Mouse (Mus musculus) small intestine, adult 2 months (tissue): Measurements from ENCODE around the gene Aldh3a2. TPM values are rescaled to one million over a fixed set of nuclear protein-coding genes. Genes with fewer than 3 reads are reported as not detected.
"Not testable (repeated sequence)": the region's sequence is repeated elsewhere in the genome, so short reads cannot be mapped to it uniquely, and the experiment has no call there.

Experiments used
- H3K27ac ChIP-seq: fragments of 200-500 bp; 2 replicates; pipeline ENCODE4 v1.5.1; 2012; ENCODE audit warnings: low read depth, low read length, control low read depth, inconsistent platforms; ENCODE audit not compliant: insufficient read depth
- H3K27me3 ChIP-seq: fragments of 200-500 bp; 2 replicates; pipeline ENCODE4 v1.6.1; 2012; ENCODE audit warnings: mild to moderate bottlenecking, moderate library complexity, low read length, inconsistent platforms; ENCODE audit not compliant: control insufficient read depth, insufficient read depth
- H3K36me3 ChIP-seq: fragments of 200-500 bp; 2 replicates; pipeline ENCODE4 v1.6.1; 2012; ENCODE audit warnings: mild to moderate bottlenecking, low read length, control low read depth, inconsistent platforms; ENCODE audit not compliant: control insufficient read depth, insufficient read depth
- H3K4me1 ChIP-seq: fragments of 200-500 bp; 2 replicates; pipeline ENCODE4 v1.6.1; 2012; ENCODE audit warnings: low read length, inconsistent platforms, mixed read lengths; ENCODE audit not compliant: control insufficient read depth, insufficient read depth, insufficient read length
- H3K4me3 ChIP-seq: fragments of 200-500 bp; 2 replicates; pipeline ENCODE4 v1.5.1; 2012; ENCODE audit warnings: low read depth, mild to moderate bottlenecking, control low read depth, inconsistent platforms, low read length, moderate library complexity
- CTCF ChIP-seq: fragments of 200-500 bp; IDR thresholded peaks from 2 replicates; pipeline ENCODE4 v1.5.1; 2012; ENCODE audit warnings: low read depth, mild to moderate bottlenecking, control low read depth, inconsistent platforms, low read length, moderate library complexity, mixed read lengths; ENCODE audit not compliant: insufficient replicate concordance, insufficient read length; ENCODE audit errors: extremely low read depth
- POLR2A ChIP-seq: fragments of 200-500 bp; IDR thresholded peaks from 2 replicates; pipeline ENCODE4 v1.6.1; 2012; ENCODE audit warnings: low read depth, mild to moderate bottlenecking, control low read depth, inconsistent platforms, low read length, moderate library complexity
- WGBS: fragments of 180-500 bp; shearing (Covaris S2); methylation state at CpG from one replicate; pipeline ENCODE4 v1.1.7; 2018; 5-methylcytosine and 5-hydroxymethylcytosine counted together
- polyA plus RNA-seq: library from polyadenylated mRNA; depleted of rRNA; stranded (reverse); fragments of >200 nt; gene quantifications from 2 replicates; pipeline ENCODE4 v1.2.3, GENCODE M21; 2012

The Aldh3a2 gene
- polyA plus RNA-seq, 1 experiment = 166 TPM

DNA sequence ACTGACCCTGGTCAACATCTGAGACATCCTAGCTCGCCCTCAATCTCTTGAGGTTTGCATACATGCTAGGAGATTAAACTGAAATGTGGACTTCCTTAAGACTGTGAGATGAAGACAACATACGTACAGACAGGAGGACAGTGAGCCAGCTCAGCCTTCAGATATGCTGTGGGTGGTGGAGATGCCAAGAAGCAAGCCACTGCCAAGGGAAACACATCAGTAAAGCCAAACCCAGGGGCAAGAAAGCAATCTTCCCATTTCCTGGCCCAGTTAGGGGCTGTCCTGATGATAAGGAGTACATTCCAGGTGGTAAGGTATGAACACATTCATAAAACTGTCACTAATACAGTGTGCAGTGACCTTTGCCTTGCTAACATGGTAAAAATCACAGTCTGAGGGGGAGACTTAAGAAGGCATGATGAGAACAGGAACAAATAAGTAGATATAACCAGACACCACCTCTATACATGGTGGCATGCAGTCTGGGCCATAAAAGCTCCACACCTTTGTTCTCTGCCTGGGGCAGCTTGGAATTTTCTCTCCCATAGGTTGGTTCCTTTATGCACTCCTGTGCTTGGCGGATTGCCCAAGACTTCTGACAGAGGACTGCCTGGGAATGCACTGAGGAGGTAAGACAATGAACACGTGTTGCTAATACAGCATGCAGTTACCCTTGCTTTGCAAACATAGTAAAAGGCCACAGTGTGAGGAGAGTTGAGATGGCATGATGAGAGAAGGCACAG lies 67.5 kb downstream of the Aldh3a2 start:
- 26% methylated on average over 4 of the region's 4 CpGs for WGBS
- TF ChIP-seq CTCF (no peak), POLR2A (no peak)
- Histone ChIP-seq H3K4me3 (no peak overlapping the region), H3K27ac (no peak overlapping the region), H3K4me1 (peaks cover 6% of the 10 kb centered on the region; the same call in 1 of the 2 replicates), H3K36me3 (no peaks in the 10 kb centered on the region), H3K27me3 (no peaks in the 10 kb centered on the region)

DNA sequence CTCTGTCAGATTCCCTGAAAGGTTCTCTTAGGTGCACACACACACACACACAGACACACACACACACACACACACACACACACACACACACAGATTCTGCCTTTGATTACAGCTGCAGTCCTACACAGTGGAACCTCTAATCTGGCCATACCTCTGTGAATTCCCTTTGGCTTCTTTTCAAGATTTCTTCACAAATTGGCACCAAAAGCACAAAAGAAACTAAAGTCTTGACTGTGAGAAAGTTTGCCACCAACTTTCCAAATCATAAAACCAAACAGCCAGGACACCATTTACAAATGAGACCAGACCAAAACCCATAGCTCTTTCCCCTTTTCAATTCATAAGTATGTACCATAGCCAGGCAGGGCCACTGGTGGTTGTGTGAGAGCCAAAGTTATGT lies 69.3 kb downstream of the Aldh3a2 start:
- TF ChIP-seq CTCF = no peak
- no peak for TF ChIP-seq POLR2A
- no peak overlapping the region for H3K27ac ChIP-seq
- no peaks in the 10 kb centered on the region for H3K36me3 ChIP-seq
- no peak overlapping the region for H3K4me3 ChIP-seq
- peaks cover 6% of the 10 kb centered on the region; the same call in 1 of the 2 replicates for H3K4me1 ChIP-seq
- no peaks in the 10 kb centered on the region for H3K27me3 ChIP-seq

DNA sequence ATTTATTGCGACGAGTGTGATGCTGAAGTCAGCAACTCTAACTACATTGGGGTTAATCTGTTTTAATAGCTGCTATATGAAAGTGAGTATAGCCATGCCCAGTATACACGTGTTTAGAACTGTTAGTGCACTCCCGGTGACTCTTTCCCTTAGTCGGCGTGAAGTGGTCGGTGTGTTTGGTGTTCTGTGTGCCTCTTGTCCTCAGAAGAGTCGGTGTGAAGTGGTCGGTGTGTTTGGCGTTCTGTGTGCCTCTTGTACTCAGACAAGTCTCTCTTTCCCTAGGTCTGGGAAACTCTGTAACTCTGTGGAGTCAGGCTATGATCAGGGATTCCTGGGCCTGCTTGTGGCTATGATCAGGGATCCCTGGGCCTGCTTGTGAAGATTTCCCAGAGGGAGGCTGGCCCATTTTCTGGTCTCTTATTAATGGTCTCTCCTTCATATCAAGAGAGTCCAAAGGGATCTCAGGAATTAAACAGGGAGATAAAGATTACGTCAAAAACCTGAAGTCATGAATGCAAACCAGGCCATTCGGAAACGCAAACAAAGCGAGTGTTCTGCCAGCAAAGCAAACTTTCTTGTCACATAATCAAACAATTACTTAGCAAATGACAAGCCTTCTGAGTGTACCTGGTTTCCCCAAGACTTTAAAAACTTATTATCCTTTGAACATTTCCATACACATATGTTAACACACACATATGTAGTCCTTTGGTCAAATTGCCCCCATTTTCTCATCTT lies 70.5 kb downstream of the Aldh3a2 start:
- no peaks in the 10 kb centered on the region for H3K27me3 ChIP-seq
- no peak overlapping the region for H3K27ac ChIP-seq
- no peak for TF ChIP-seq CTCF
- no peak for TF ChIP-seq POLR2A
- H3K4me3 ChIP-seq = no peak overlapping the region
- peaks cover 6% of the 10 kb centered on the region; the same call in 1 of the 2 replicates for H3K4me1 ChIP-seq
- 67% methylated on average over 14 of the region's 14 CpGs for WGBS
- no peaks in the 10 kb centered on the region for H3K36me3 ChIP-seq

DNA sequence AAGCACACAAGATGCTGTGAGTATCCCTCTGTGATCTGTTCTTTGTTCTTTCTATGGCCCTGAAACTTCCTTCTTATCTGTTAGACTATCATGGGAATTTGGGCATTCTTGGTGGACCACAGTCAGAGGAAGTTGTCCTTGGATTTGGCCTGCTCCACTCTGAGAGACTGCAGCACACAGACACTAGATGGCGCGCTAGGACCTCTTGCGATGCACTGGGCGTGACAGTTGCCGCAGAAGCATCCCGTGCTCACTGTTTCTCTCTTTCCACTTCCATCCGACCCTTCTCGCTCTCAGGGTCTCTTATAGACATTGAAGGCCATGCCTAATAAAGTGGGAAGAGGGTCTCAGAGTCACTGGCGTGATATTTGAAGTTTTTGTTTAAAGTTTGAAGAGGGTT lies 73.9 kb downstream of the Aldh3a2 start:
- TF ChIP-seq POLR2A (no peak), CTCF (peak; percentile 98)
- H3K4me3 ChIP-seq = no peak overlapping the region
- H3K36me3 ChIP-seq = no peaks in the 10 kb centered on the region
- WGBS = 3% methylated on average over 9 of the region's 9 CpGs
- H3K27me3 ChIP-seq = no peaks in the 10 kb centered on the region
- no peak overlapping the region for H3K27ac ChIP-seq
- no peaks in the 10 kb centered on the region for H3K4me1 ChIP-seq

DNA sequence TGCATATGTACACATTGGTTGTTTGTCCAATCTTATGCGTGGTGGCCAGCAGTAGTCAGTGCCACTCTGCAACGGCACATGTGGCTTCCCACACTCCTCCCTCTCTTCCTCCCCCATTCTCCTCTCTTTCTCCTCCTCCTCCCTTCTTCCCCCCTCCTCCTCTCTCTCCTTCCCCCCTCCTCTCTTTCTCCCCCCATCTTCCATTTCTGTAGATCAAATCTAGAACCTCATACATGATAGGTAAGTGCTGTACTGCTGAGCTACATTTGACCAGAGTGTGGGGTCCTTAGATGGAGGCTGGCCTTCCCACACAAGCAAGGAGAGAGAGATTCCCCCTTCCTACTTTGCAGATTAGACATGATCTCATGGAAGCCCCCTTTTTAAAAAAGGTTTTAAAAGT lies 74.5 kb downstream of the Aldh3a2 start:
- 89% methylated on average over 2 of the region's 2 CpGs for WGBS
- no peak overlapping the region for H3K27ac ChIP-seq
- no peaks in the 10 kb centered on the region for H3K4me1 ChIP-seq
- H3K4me3 ChIP-seq = no peak overlapping the region
- TF ChIP-seq POLR2A (no peak), CTCF (no peak)
- H3K36me3 ChIP-seq = no peaks in the 10 kb centered on the region
- H3K27me3 ChIP-seq = no peaks in the 10 kb centered on the region

DNA sequence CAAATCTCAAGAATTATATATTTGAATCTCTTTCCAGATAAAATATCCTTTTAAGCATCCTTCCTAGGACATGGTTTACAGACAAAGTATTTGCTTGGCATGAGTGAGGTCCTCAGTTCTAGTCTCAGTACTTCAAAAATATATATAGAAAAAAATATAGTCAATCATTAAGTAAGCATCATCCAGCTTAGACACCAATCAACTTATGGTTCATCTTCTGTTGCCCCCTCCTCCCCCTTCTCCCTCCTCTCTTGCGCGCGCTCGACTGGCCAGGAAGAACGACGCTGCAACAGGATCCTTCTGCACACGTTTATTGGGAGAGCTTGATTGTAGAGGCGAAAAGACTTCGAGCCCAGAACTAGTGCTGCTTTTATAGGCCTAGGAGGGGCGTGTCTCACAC lies 75.1 kb downstream of the Aldh3a2 start:
- WGBS = 87% methylated on average over 8 of the region's 10 CpGs
- not testable (repeated sequence) for H3K27me3 ChIP-seq, H3K27ac ChIP-seq, H3K36me3 ChIP-seq, H3K4me1 ChIP-seq, H3K4me3 ChIP-seq

DNA sequence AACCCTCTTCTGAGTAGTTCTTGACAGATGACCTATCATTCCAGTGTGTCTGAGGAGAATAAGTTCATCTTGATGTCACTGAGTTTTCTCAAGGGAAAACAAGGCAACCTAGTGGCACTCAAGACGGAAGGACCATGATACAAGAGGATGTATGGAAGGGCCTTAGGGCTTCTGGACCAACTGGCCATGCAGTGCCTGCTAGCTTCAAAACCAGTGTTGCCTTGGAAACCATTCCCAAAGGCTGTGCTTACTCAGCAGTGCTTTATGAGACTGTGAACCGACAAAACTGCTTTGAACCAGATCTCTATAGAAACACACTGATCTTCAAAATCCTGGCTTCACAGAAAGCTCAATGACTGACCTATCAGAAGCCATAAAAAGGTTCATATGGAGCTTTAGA lies 76.5 kb downstream of the Aldh3a2 start:
- WGBS = 61% methylated on average over 2 of the region's 2 CpGs
- H3K27ac ChIP-seq = no peak overlapping the region
- no peaks in the 10 kb centered on the region for H3K27me3 ChIP-seq

More for the DNA sequence above, 76.5 kb downstream of the Aldh3a2 start:
- no peaks in the 10 kb centered on the region for H3K36me3 ChIP-seq
- no peaks in the 10 kb centered on the region for H3K4me1 ChIP-seq
- H3K4me3 ChIP-seq = no peak overlapping the region
- TF ChIP-seq CTCF (no peak), POLR2A (no peak)
